Mouse (Mus musculus) T-cell, adult 2 months (primary cell): ENCODE measurements around the gene Cdc34b.
A peak's percentile ranks its signal among the peaks of the same experiment; 100 is the strongest.
"Not testable (repeated sequence)": the region's sequence is repeated elsewhere in the genome, so short reads cannot be mapped to it uniquely, and the experiment has no call there.

Source experiments
- DNase-seq: peaks from one replicate; pipeline ENCODE4 v3.0.0; 2022; ENCODE audit warnings: low spot score

The Cdc34b gene

DNA sequence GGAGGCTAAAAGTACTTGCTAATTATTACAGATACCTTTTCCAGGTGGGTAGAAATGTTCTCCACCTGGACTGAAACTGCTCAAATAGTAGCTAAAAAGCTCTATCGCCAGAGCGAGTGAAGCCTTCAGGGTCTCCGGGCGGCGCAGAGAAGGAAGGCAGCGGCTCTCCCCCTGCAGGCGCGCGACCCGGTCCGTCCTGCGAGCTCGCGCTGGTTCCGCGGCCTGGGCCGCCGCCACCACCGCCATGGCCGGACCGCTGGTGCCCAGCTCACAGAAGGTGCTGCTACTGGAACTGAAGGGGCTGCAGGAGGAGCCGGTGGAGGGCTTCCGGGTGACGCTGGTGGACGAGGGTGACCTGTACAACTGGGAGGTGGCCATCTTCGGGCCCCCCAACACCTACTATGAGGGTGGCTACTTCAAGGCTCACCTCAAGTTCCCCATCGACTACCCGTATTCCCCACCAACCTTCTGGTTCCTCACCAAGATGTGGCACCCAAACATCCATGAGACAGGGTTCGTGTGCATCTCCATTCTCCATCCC lies at the start of gene Cdc34b:
Cdc34b (plus strand) TSS at position 51 of the 541 bp plus-strand sequence.
- DNase-seq = no peak

DNA sequence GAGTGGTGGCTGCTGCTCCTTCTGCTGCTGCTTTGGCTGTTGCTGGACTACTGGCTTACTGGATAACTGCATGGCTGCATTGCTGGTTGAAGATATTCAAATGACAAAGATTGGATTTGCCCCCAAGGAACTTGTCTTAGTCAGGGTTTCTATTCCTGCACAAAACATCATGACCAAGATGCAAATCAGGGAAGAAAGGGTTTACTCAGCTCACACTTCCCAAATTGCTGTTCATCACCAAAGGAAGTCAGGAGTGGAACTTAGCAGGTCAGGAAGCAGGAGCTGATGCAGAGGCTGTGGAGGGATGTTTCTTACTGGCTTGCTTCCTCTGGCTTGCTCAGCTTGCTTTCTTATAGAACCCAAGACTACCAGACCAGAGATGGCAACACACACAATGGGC lies 49.1 kb upstream of the Cdc34b start:
- DNase-seq = not testable (repeated sequence)

DNA sequence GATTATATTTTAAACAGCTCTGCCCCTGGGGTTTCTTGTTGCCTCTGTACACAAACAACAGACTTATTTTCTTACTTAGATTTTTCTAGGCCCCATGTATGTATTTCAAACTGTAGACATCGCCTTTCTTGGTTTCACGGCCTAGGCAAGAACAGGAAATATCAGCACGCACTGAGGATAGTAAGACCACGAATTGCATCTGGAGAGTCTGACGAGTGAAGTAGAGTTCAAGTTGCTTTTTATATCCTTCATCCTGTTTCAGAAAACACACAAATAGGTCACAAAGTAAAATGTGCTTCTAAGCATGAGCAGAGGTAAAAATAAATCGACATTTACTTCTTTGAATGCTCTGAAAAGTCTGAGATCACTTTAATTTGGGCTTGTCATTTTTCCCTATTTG lies 46.1 kb upstream of the Cdc34b start:
- peak; percentile 24 for DNase-seq

DNA sequence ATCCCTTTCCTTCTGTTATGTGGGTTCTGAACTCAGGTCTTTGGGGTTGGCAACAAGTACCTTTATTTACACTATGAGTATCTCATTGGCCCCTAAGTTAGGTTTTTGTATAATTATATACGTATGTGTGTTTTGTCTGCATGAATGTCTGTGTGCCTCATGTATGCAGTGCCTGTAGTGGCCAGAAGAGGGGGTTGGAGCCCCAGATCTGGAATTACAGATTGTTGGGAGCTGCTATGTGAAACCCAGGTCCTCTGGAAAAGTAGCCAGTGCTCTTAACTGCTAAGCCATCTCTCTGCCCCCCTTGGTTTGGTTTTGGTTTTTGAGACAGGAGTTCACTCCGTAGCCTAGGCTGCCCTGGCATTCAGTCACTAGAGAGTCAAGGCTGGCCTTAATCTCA lies 44.4 kb upstream of the Cdc34b start:
- peak; percentile 35 for DNase-seq

DNA sequence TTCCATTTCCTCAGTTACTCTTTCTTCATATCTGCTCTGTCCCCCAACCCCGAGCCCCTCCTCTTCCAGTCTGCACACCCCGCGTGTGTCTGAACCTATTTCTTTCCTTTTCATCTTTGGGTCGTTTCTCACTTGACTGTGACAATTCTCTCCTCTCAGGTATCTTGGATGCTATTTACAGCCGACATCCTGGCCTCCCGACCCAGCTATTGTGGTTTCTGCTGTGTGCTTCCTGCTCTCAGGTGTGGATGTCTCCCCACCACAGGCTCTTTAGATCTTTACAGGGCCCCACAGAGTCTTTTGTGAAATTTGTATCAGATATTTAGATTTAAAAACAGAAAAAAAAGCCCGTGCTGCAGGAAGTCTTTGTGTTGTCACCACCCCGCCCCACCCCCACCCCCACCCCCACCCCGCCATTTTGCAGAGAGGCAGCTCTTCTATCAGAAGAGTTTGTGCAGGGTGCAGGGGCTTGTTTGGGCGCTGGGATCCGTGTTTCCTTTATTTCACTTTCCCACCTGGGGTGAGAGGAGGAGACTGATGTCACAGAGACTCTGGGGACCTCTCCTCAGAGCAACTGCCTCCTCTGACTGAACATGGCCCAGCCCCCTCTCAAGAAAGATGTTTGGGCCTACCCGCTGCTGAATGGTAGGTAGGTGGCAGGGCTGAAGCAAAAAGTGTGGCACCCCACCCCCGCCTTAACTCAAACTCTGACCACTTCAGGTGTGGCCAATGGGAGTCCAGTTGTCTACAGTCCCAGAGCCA lies 43.7 kb upstream of the Cdc34b start:
- DNase-seq = peak; percentile 87

DNA sequence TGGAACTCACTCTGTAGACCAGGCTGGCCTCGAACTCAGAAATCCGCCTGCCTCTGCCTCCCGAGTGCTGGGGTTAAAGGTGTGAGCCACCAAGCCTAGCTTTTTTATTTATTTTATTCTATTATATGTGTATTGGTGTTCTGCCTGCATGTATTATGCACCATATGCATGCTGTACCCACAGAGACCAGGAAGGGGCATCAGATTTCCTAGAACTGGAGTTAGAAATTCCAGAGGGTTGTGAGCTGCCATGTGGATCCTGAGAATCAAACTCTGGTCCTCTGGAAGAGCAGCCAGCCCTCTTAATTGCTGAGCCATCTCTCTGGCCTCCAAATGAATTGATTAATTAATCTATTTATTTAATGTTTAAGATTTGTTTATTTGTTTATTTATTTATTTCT lies 42.2 kb upstream of the Cdc34b start:
- DNase-seq = no peak

DNA sequence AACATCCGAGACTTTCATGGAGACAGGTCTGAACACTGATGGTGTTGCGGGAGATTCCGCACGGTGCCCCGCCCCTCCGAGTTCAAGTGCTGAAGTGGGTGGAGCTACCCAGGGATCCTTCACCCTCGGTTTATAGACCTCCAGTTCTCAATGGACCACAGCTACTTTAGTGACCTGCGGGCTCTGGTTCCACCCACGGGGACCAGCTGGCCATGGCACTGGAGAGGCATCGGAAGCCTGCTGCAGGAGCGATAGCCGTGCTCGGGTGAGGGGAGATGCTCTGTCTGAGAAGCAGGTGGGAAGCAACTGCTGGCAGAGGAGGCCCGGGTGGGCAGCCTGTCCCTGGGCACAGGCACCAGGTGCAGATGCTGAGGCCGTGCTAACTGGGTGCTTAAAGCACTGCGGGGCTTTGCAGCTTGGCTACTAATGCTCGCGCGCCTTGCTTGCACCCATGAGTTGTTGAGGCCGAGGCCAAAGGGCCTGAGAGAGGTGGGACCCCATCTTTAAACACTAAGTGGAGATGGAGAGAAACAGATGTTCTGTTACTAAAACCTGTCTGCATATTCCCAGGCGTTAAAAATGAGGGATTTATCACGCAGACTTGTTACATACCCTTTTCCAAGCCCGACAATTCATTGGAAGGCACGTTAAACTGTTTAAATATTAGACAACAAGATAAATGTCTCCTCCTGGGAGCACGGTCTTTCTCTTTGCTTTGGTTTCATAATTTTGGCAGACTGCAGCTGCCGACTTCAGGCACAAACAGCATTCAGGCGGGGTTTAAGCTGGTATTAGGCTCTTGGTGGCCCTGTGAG lies 40.0 kb upstream of the Cdc34b start:
- DNase-seq = no peak

DNA sequence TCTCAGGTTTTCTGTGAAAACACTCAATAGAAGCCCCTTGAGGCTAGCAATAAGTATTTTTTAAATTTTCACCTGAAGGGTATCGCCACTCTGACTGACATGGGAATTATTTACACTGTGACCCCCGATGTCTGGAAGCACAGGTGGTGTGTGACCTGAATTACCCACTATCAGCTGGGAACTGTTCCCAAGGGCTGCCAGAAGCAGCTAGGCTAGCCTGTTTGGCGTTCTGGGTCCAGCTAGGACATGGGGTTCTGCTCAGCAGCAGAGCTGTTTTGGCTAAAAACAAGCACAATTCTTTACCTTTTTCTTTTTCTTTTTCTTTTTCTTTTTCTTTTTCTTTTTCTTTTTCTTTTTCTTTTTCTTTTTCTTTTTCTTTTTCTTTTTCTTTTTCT lies 39.4 kb upstream of the Cdc34b start:
- no peak for DNase-seq

DNA sequence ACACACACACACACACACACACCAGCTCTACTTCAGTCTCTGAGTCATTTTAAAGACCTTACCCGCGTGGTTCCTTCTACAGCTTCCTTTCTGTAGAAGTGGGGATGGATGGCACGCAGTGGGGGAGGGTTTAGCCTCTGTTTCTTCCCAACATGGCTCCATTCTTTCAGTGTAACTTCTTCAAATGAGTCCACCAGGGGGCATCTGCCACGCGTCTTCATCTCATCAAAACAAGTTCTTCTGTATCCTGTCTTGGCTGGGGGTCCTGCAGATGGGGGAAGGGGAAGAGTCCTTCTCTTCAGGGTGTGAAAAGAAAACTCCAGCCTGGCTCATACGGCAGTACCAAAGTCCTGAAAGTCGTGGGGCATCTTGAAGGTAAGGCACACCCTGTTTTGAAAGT lies 37.6 kb upstream of the Cdc34b start:
- DNase-seq = peak; percentile 53

DNA sequence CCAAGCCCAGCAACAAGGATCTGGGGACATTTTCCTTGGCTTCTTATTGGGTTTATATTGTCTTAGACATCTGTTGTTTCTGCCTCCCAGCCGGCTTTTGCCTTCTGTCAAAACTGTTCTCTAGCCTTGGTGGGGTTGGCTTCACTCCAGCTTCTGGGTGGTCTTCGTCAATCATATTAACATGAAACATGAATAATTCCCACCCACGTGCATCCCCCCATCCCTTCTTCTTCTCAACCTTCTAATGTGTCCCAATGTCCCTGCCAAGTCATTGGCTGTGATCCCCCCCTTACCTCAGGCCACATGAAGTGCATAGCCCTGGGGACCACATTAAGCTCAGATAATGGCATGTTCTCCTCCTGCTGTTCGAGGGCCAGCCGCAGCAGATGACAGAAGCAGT lies 37.1 kb upstream of the Cdc34b start, which contains the start of gene Gm11541:
Gm11541 (minus strand) TSS at position 28 of the 400 bp plus-strand sequence.
- DNase-seq = no peak

GRCm38 (mm10) chr11:94713246-94713860 lies 28.2 kb upstream of the Cdc34b start:
- no peak for DNase-seq

DNA sequence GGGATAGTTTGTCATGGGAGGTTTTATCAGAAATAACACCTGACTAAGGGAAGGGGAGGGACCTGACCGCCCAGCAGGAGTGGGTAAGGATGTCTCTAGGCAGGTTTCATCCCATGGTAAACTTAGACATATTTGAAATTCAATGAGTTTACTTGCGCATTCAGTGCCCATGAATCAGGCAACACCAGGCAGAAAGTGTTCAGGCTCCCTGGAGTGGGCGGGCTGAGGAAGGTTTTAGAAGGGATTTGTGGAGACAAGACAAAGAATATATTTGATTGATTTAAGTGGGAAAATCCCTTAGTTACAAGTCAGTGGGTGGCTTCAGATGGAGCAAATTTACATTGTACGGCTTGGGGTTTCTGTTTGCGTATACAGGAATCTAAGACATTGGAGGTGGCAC lies 26.0 kb upstream of the Cdc34b start:
- DNase-seq = no peak

GRCm38 (mm10) chr11:94716754-94717153 lies 24.8 kb upstream of the Cdc34b start:
- peak; percentile 45 for DNase-seq

DNA sequence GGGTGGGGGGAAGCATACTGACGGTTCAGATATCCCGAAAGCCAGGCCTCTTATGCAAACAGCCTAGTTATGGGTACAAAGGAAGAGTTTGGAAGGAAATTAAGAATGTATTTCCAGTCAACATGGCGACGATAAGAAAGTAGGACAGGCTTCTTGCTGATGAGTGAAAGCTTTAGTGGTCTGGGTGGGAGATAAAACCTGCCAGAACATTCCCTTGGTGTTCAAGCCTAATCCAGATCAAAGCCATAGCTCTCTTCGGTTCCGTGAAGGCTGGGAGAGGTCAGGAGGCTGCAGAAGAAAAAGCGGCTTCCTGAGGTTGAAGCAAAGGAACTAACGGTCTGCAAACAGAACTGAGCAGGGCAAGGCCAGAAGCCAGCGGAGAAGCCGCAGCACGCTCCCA lies 24.3 kb upstream of the Cdc34b start:
- no peak for DNase-seq

- DNase-seq = no peak
Observed at GRCm38 (mm10) chr11:94718113-94718909, 23.3 kb upstream of the Cdc34b start.

DNA sequence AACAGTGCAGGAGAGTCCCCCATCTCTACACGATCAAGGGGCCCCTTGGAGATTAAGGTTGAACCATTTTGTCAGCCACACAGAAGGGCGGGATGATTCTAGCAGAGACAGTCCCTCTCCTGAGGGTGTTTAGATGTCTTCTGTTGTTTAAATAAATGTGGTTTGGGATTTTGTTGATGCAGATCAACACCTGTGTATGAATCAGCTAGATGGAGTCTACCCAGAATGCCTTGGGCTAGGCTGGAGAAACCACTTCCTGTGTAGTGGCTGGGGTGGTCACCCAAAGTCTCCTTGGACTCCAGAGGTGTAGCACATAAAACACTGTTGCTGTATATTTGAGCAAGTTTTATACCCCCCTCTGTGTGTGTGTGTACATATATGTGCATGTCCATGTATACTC lies 22.4 kb upstream of the Cdc34b start:
- no peak for DNase-seq

- no peak for DNase-seq
Observed at GRCm38 (mm10) chr11:94727306-94727705, 14.3 kb upstream of the Cdc34b start.

DNA sequence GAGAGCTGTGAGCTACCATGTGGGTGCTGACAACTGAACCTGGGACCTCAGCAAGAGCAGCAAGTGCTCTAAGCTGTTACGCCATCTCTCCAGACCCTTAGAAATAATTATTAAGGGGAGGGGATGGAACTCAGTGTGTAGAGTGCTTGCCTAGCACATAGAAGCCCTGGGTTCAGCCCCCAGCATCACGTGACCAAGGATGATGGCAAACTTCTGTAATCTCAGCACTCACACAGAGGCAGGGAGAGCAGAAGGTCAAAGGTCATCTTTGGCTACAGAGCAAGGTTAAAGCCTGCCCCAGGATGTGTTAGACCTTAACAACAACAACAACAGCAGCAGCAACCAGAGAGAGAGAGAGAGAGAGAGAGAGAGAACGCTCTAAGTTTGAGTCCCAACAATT lies 13.0 kb upstream of the Cdc34b start:
- no peak for DNase-seq

DNA sequence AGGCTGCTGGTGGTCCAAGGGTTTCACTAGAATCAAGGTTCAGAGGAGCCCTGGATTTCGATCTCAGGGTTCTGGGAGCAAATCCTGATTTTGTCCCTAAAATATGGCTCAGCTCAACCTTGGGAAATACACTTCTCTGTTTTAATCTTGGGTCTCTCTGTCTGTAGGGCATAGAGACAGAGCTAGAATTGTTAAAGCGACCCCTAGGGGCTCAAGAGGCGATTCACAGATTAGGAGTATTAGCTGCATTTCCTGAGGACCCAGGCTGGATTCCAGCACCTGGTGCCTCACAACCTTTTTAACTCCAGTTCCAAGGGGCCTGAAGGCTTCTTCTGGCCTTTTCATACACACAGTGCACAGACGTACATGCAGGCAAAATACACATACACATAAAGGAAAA lies 12.0 kb upstream of the Cdc34b start:
- no peak for DNase-seq

DNA sequence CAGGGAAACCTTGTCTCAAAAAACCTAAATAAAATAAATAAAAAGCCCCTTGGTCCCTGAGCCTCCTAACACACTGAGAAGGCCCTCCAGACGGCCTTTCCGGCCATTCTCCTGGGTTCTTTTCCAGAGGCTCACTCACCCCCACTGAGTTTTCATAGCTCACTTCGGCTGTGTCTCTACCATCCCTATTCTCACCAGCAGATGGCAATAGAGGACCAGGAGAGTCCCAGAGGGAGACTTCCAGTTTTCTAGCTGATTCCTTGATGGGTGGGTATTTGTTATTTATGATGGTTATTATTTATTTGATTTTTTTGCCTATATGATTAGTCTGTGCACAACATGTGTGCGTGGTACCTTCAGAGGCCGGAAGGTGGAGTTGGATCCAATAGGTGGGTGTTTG lies 11.3 kb upstream of the Cdc34b start:
- DNase-seq = peak; percentile 36

GRCm38 (mm10) chr11:94731229-94731628 lies 10.4 kb upstream of the Cdc34b start:
- DNase-seq = no peak

- DNase-seq = peak; percentile 27
Observed at GRCm38 (mm10) chr11:94732773-94733172, 8.8 kb upstream of the Cdc34b start.
